Mouse (Mus musculus) heart, embryonic 12.5 days (tissue): ENCODE results near the gene Eya4. TPM values are rescaled to one million over a fixed set of nuclear protein-coding genes. Genes with fewer than 3 reads are reported as not detected.

Experiments used
- ATAC-seq: fragments of 200-750 bp; cut with Nextera tagmentation; 2 replicates; pipeline ENCODE4 v1.8.0; 2017; ENCODE audit warnings: moderate TSS enrichment, moderate library complexity; ENCODE audit not compliant: insufficient number of reproducible peaks, low FRiP score
- H3K27ac ChIP-seq: fragments of 300-500 bp; sonication (generic); 2 replicates; pipeline ENCODE4 v1.5.1; 2016; ENCODE audit warnings: mild to moderate bottlenecking, moderate library complexity; ENCODE audit not compliant: poor library complexity, severe bottlenecking
- H3K27me3 ChIP-seq: fragments of 300-500 bp; sonication (generic); replicated peaks from 2 replicates; pipeline ENCODE4 v1.6.1; 2016; ENCODE audit warnings: mild to moderate bottlenecking, moderate library complexity
- H3K36me3 ChIP-seq: fragments of 300-500 bp; sonication (generic); 2 replicates; pipeline ENCODE4 v1.6.1; 2016; ENCODE audit warnings: mild to moderate bottlenecking, moderate library complexity
- H3K4me1 ChIP-seq: fragments of 300-500 bp; sonication (generic); replicated peaks from 2 replicates; pipeline ENCODE4 v1.6.1; 2016; ENCODE audit warnings: mild to moderate bottlenecking
- H3K4me2 ChIP-seq: fragments of 300-500 bp; sonication (generic); 2 replicates; pipeline ENCODE4 v1.6.1; 2016; ENCODE audit warnings: mild to moderate bottlenecking, moderate library complexity
- H3K4me3 ChIP-seq: fragments of 300-500 bp; sonication (generic); 2 replicates; pipeline ENCODE4 v1.5.1; 2016; ENCODE audit warnings: mild to moderate bottlenecking
- H3K9ac ChIP-seq: fragments of 300-500 bp; sonication (generic); 2 replicates; pipeline ENCODE4 v1.6.1; 2016; ENCODE audit warnings: mild to moderate bottlenecking, moderate library complexity
- H3K9me3 ChIP-seq: fragments of 300-500 bp; sonication (generic); replicated peaks from 2 replicates; pipeline ENCODE4 v1.6.1; 2016; ENCODE audit warnings: mild to moderate bottlenecking, moderate library complexity
- WGBS: fragments of 180-500 bp; shearing (Covaris S2); methylation state at CpG from one replicate; pipeline ENCODE4 v1.1.7; 2016; 5-methylcytosine and 5-hydroxymethylcytosine counted together
- polyA plus RNA-seq: library from polyadenylated mRNA; unstranded; fragments of >200 nt; fragmentation: Nextera tagmentation; extraction: Ambion mirVana; gene quantifications from 2 replicates; pipeline ENCODE4 v1.2.1, GENCODE M21; 2016

Eya4 gene
- polyA plus RNA-seq, 1 experiment from 2014 or later: 0.97 TPM

- Histone ChIP-seq H3K9ac (no peak overlapping the region), H3K27me3 (no peaks in the 10 kb centered on the region), H3K4me2 (no peak overlapping the region), H3K4me1 (peaks cover 10% of the 10 kb centered on the region; the same call in 1 of the 2 replicates), H3K36me3 (no peaks in the 10 kb centered on the region), H3K27ac (no peak overlapping the region), H3K4me3 (no peak overlapping the region), H3K9me3 (no peaks in the 10 kb centered on the region)
- no peak for ATAC-seq
- WGBS: 66% methylated on average over 1 of the region's 1 CpGs
These were observed 260.3 kb downstream of the Eya4 start for GRCm38 (mm10) chr10:23090323-23090722.

DNA sequence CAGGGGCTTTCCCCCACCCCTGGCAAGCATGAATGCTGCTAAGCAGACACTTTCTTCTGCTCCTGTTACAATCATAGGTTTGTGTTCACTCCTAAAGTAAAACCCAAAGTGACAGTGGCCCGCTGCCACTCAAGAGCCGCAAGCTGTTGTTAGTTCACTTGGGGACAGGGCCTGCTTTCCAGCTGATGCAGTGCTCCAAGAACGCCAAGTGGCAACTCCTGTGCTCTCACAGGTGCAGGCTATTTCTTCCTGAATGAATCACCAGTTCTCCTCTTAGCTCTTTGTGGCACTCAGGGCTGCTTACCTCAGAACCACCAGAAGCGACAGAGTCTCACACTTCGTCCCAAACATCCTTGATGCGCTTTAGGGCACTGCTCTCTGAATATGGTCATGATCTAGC lies 261.3 kb downstream of the Eya4 start:
- H3K36me3 ChIP-seq: no peaks in the 10 kb centered on the region
- H3K9ac ChIP-seq: no peak overlapping the region
- H3K4me2 ChIP-seq: no peak overlapping the region
- H3K9me3 ChIP-seq: no peaks in the 10 kb centered on the region
- H3K27ac ChIP-seq: no peak overlapping the region
- peaks cover 10% of the 10 kb centered on the region; the same call in 1 of the 2 replicates for H3K4me1 ChIP-seq
- no peaks in the 10 kb centered on the region for H3K27me3 ChIP-seq
- H3K4me3 ChIP-seq: no peak overlapping the region
- WGBS: 87% methylated on average over 6 of the region's 6 CpGs
- ATAC-seq: no peak

GRCm38 (mm10) chr10:23088764-23089163 lies 261.8 kb downstream of the Eya4 start:
- WGBS: 36% methylated on average over 3 of the region's 3 CpGs
- no peaks in the 10 kb centered on the region for H3K27me3 ChIP-seq
- no peak for ATAC-seq
- H3K4me2 ChIP-seq: no peak overlapping the region
- H3K27ac ChIP-seq: no peak overlapping the region
- H3K9me3 ChIP-seq: no peaks in the 10 kb centered on the region
- H3K36me3 ChIP-seq: no peaks in the 10 kb centered on the region
- no peak overlapping the region for H3K9ac ChIP-seq
- no peak overlapping the region for H3K4me3 ChIP-seq
- H3K4me1 ChIP-seq: peaks cover 10% of the 10 kb centered on the region; the same call in 1 of the 2 replicates

- no peak overlapping the region for H3K27ac ChIP-seq
- H3K36me3 ChIP-seq: no peaks in the 10 kb centered on the region
- no peak overlapping the region for H3K4me3 ChIP-seq
- H3K27me3 ChIP-seq: no peaks in the 10 kb centered on the region
- no peaks in the 10 kb centered on the region for H3K9me3 ChIP-seq
- ATAC-seq: no peak
- H3K4me2 ChIP-seq: no peak overlapping the region
- 65% methylated on average over 21 of the region's 21 CpGs for WGBS
- no peak overlapping the region for H3K9ac ChIP-seq
- peaks cover 10% of the 10 kb centered on the region; the same call in 1 of the 2 replicates for H3K4me1 ChIP-seq
These were observed 264.0 kb downstream of the Eya4 start for GRCm38 (mm10) chr10:23086352-23087215.

- Histone ChIP-seq H3K9me3 (no peaks in the 10 kb centered on the region), H3K27me3 (no peaks in the 10 kb centered on the region), H3K4me2 (no peak overlapping the region), H3K27ac (no peak overlapping the region), H3K4me3 (no peak overlapping the region), H3K36me3 (no peaks in the 10 kb centered on the region), H3K4me1 (0 out of 2 replicates have a peak, but pooled peaks cover 4% of the 10 kb centered on the region), H3K9ac (no peak overlapping the region)
- WGBS: 23% methylated on average over 4 of the region's 4 CpGs
- no peak for ATAC-seq
These were observed 269.1 kb downstream of the Eya4 start for GRCm38 (mm10) chr10:23081548-23081828.

DNA sequence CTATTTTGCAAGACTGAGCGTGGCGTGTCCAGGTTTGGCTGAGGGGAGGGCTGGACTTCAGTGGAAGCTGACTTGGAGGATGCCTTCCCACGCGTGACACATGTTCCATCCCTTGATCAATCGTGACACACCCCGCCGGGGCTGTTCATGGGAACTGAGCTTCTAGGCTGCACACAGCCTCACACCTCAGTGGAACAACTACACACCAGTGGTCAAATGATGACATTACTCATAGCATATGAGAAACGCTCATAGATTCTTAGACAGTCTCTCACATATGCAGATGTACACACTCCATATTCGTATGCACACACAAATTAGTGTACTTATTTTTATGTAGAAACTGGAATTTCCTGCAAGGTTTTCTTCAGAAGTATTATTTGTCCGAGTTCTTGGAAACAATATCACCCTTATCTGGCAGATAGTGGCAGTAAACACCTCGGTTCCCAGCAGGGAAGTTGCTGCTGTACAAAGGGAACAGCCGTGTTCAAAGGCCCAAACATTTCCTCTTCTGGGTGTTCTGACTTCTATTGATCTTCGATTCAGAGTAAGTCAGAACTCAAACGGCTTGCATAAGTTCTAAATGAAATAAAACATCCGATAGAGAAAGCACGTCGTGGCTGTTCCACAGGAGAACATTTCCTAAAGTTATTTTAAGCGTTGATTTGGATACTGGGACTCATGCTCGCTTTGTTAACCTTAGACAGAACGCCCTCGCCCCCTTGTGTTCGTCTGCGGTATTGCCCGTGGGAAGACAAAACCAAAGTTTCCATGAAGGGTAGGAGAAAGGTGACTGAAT lies 269.6 kb downstream of the Eya4 start:
- H3K27ac ChIP-seq: no peak overlapping the region
- no peaks in the 10 kb centered on the region for H3K27me3 ChIP-seq
- no peak overlapping the region for H3K9ac ChIP-seq
- H3K4me3 ChIP-seq: no peak overlapping the region
- H3K9me3 ChIP-seq: no peaks in the 10 kb centered on the region
- H3K4me2 ChIP-seq: peak overlapping the region; percentile 44
- 36% methylated on average over 24 of the region's 24 CpGs for WGBS
- no peak for ATAC-seq
- 0 out of 2 replicates have a peak, but pooled peaks cover 4% of the 10 kb centered on the region for H3K4me1 ChIP-seq
- H3K36me3 ChIP-seq: no peaks in the 10 kb centered on the region

GRCm38 (mm10) chr10:23076691-23077385 lies 273.7 kb downstream of the Eya4 start:
- no peak overlapping the region for H3K27ac ChIP-seq
- H3K4me1 ChIP-seq: 0 out of 2 replicates have a peak, but pooled peaks cover 4% of the 10 kb centered on the region

DNA sequence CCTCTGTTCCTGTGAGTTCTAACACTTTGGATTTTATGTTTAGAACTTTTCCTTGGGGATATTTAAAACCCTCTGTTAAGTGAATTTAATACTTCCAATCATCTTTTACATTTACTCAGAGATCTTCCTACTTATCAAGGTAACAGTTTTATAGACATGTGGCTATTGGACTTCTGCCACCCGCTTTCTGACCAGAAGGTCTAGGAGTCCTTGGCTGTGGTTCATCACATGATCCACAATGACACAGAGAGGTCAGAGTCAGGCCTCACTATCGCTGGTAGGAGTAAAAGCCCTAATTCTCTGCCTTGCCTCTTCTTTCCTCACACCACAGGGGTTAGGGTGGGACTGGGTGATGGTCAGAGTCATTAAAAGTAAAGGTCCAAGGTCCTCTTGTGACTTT lies 277.2 kb downstream of the Eya4 start:
- no peaks in the 10 kb centered on the region for H3K27me3 ChIP-seq
- no peaks in the 10 kb centered on the region for H3K9me3 ChIP-seq
- H3K4me2 ChIP-seq: no peak overlapping the region
- H3K4me1 ChIP-seq: 0 out of 2 replicates have a peak, but pooled peaks cover 4% of the 10 kb centered on the region
- H3K4me3 ChIP-seq: no peak overlapping the region
- 66% methylated on average over 2 of the region's 2 CpGs for WGBS
- no peak overlapping the region for H3K27ac ChIP-seq
- ATAC-seq: no peak
- H3K9ac ChIP-seq: no peak overlapping the region
- no peaks in the 10 kb centered on the region for H3K36me3 ChIP-seq

More at GRCm38 (mm10) chr10:23076691-23077385, 273.7 kb downstream of the Eya4 start:
- H3K27me3 ChIP-seq: no peaks in the 10 kb centered on the region
- H3K9me3 ChIP-seq: no peaks in the 10 kb centered on the region
- H3K4me2 ChIP-seq: peak overlapping the region; percentile 48
- peak overlapping the region; percentile 22; the same call in 1 of the 2 replicates for H3K4me3 ChIP-seq
- ATAC-seq: no peak
- H3K9ac ChIP-seq: peak overlapping the region; percentile 36; the same call in 1 of the 2 replicates
- 52% methylated on average over 21 of the region's 21 CpGs for WGBS
- no peaks in the 10 kb centered on the region for H3K36me3 ChIP-seq

GRCm38 (mm10) chr10:23063637-23064036 lies 286.9 kb downstream of the Eya4 start:
- no peak overlapping the region for H3K4me2 ChIP-seq
- no peak overlapping the region for H3K4me3 ChIP-seq
- H3K27ac ChIP-seq: no peak overlapping the region
- H3K9ac ChIP-seq: no peak overlapping the region
- H3K4me1 ChIP-seq: 0 out of 2 replicates have a peak, but pooled peaks cover 4% of the 10 kb centered on the region
- no peak for ATAC-seq
- H3K9me3 ChIP-seq: no peaks in the 10 kb centered on the region
- H3K36me3 ChIP-seq: no peaks in the 10 kb centered on the region
- no peaks in the 10 kb centered on the region for H3K27me3 ChIP-seq
- 48% methylated on average over 6 of the region's 6 CpGs for WGBS

GRCm38 (mm10) chr10:23062719-23063118 lies 287.9 kb downstream of the Eya4 start:
- no peak overlapping the region for H3K27ac ChIP-seq
- no peak overlapping the region for H3K4me2 ChIP-seq
- no peaks in the 10 kb centered on the region for H3K9me3 ChIP-seq
- H3K27me3 ChIP-seq: no peaks in the 10 kb centered on the region
- no peak for ATAC-seq
- no peak overlapping the region for H3K9ac ChIP-seq
- H3K4me1 ChIP-seq: 0 out of 2 replicates have a peak, but pooled peaks cover 4% of the 10 kb centered on the region
- H3K4me3 ChIP-seq: no peak overlapping the region
- 77% methylated on average over 5 of the region's 5 CpGs for WGBS
- no peaks in the 10 kb centered on the region for H3K36me3 ChIP-seq

GRCm38 (mm10) chr10:23060694-23061060 lies 289.9 kb downstream of the Eya4 start:
- no peak overlapping the region for H3K4me3 ChIP-seq

More at GRCm38 (mm10) chr10:23060694-23061060, 289.9 kb downstream of the Eya4 start:
- no peak overlapping the region for H3K9ac ChIP-seq
- H3K4me1 ChIP-seq: 0 out of 2 replicates have a peak, but pooled peaks cover 4% of the 10 kb centered on the region
- WGBS: 61% methylated on average over 3 of the region's 3 CpGs
- H3K27ac ChIP-seq: no peak overlapping the region
- H3K4me2 ChIP-seq: no peak overlapping the region
- no peak for ATAC-seq
- no peaks in the 10 kb centered on the region for H3K36me3 ChIP-seq
- H3K9me3 ChIP-seq: no peaks in the 10 kb centered on the region
- H3K27me3 ChIP-seq: no peaks in the 10 kb centered on the region
